Mouse (Mus musculus): Measurements from ENCODE around the gene Iqce.

GRCm38 (mm10) chr5:140614837-140615236 lies 87.3 kb downstream of the Iqce start:
- no peak for TF ChIP-seq POLR2A (IDR thresholded peaks at IDR 0.05; ENCODE audit: low read depth, low read length)
- TF ChIP-seq MAFK (IDR thresholded peaks at IDR 0.05; ENCODE audit: insufficient replicate concordance, low read length) = no peak
- TF ChIP-seq CTCF (conservative IDR thresholded peaks at IDR 0.05 in 1 of 2, IDR thresholded peaks at IDR 0.05 in 1 of 2; ENCODE audit: low read depth in 2 of 2, low read length in 2 of 2) = no peak
- no peak for TF ChIP-seq BHLHE40 (IDR thresholded peaks at IDR 0.05; ENCODE audit: low read depth, low read length)
- no peak for TF ChIP-seq ZC3H11A (IDR thresholded peaks at IDR 0.05; ENCODE audit: low read depth, low read length)
- no peak for TF ChIP-seq GABPA (IDR thresholded peaks at IDR 0.05; ENCODE audit: insufficient replicate concordance, low read depth, low read length)
- no peak for TF ChIP-seq TCF12 (IDR thresholded peaks at IDR 0.05; ENCODE audit: low read depth, low read length)
- no peak for TF ChIP-seq ZMIZ1 (IDR thresholded peaks at IDR 0.05; ENCODE audit: low read depth, low read length)
- TF ChIP-seq POLR2AphosphoS2 (IDR thresholded peaks at IDR 0.05; ENCODE audit: low read depth, low read length) = no peak
- no peak for TF ChIP-seq UBTF (IDR thresholded peaks at IDR 0.05; ENCODE audit: low read depth, low read length)
- no peak for TF ChIP-seq USF2 (conservative IDR thresholded peaks at IDR 0.05; ENCODE audit: low read depth, low read length)
- no peak for TF ChIP-seq RCOR1 (conservative IDR thresholded peaks at IDR 0.05; ENCODE audit: low read depth, low read length)
- TF ChIP-seq EP300 (IDR thresholded peaks at IDR 0.05; ENCODE audit: low read length) = no peak
